Mouse (Mus musculus): ENCODE data around the gene Dscam.

GRCm38 (mm10) chr16:96902596-96902995 lies 268.0 kb downstream of the Dscam start:
- TF ChIP-seq CTCF (IDR thresholded peaks at IDR 0.05; ENCODE audit: control insufficient read depth, insufficient read depth, low read length), result no peak
- TF ChIP-seq POLR2A (IDR thresholded peaks at IDR 0.05; ENCODE audit: borderline replicate concordance, control insufficient read depth, low read depth, low read length), result no peak
